Mouse (Mus musculus) liver, embryonic 18 days (tissue): ENCODE data around the gene Tex37. TPM values are rescaled to one million over a fixed set of nuclear protein-coding genes. Genes with fewer than 3 reads are reported as not detected.

Experiments
- polyA plus RNA-seq: library from polyadenylated mRNA; depleted of rRNA; stranded (reverse); fragments of >200 nt; gene quantifications from 2 replicates; pipeline ENCODE4 v1.2.3, GENCODE M21; 2012; rRNA removed

The Tex37 gene
- polyA plus RNA-seq = not detected in 2 replicates

GRCm38 (mm10) chr6:70918827-70919226, at the start of gene Tex37:
Gene Tex37, minus strand, starts transcription at chr6:70918927.

GRCm38 (mm10) chr6:70956285-70956912, 37.7 kb upstream of the Tex37 start, which contains the start of gene Foxi3:
Gene Foxi3, plus strand, starts transcription at chr6:70956531.

Other genes starting within 250 kb of the Tex37 start
- gene Rpia, start 126.7 kb downstream of the Tex37 start, polyA plus RNA-seq = 19.3 and 23.1 TPM in 2 replicates
- 5.9 and 6.8 TPM in 2 replicates for gene Eif2ak3, start 74.4 kb downstream of the Tex37 start, polyA plus RNA-seq
- gene Foxi3, start 37.6 kb upstream of the Tex37 start, polyA plus RNA-seq = not detected in 2 replicates
- 20.9 and 28.3 TPM in 2 replicates for gene Thnsl2, start 225.5 kb upstream of the Tex37 start, polyA plus RNA-seq